Comparison of ENCODE assay signal across 8 mouse cellular contexts in genomic region chr10:62500088-62500915, GRCm38 (mm10). TPM values are rescaled to one million over a fixed set of nuclear protein-coding genes. Genes with fewer than 3 reads are reported as not detected.
DNase-seq lines count a peak whose midpoint lies in the region; ATAC-seq lines count a peak whose summit lies in the region.

No protein-coding gene starts in this region.

- WGBS in intestine, embryonic 16.5 days, result 25% methylated on average over 15 of the region's 15 CpGs
- 26% methylated on average over 15 of the region's 15 CpGs for WGBS in limb, embryonic 12.5 days
- WGBS in midbrain, embryonic 14.5 days, result 22% methylated on average over 15 of the region's 15 CpGs

- no peak overlapping the region for H3K9ac ChIP-seq in intestine, embryonic 16.5 days (ENCODE audit: low read depth, low read length)
- no peak overlapping the region for H3K9ac ChIP-seq in limb, embryonic 12.5 days (replicated peaks)
- H3K9ac ChIP-seq in midbrain, embryonic 14.5 days (replicated peaks; ENCODE audit: low read length), result no peak overlapping the region

- no peaks in the 10 kb centered on the region for H3K4me1 ChIP-seq in intestine, embryonic 16.5 days (ENCODE audit: control insufficient read depth, insufficient read depth, low read length)
- no peaks in the 10 kb centered on the region for H3K4me1 ChIP-seq in limb, embryonic 12.5 days (replicated peaks)
- H3K4me1 ChIP-seq in midbrain, embryonic 14.5 days (ENCODE audit: control insufficient read depth, insufficient read depth, low read length), result no peaks in the 10 kb centered on the region

- peak; percentile 24 for ATAC-seq in intestine, embryonic 16.5 days
- peak; percentile 53; the same call in 1 of the 2 replicates for ATAC-seq in limb, embryonic 12.5 days (ENCODE audit: insufficient number of reproducible peaks, insufficient read depth, low FRiP score, low TSS enrichment, low read depth)
- ATAC-seq in midbrain, embryonic 14.5 days (ENCODE audit: low FRiP score, low TSS enrichment), result peak; percentile 53; the same call in 1 of the 2 replicates

- no peaks in the 10 kb centered on the region for H3K36me3 ChIP-seq in intestine, embryonic 16.5 days (ENCODE audit: control insufficient read depth, insufficient read depth, low read length)
- no peaks in the 10 kb centered on the region for H3K36me3 ChIP-seq in limb, embryonic 12.5 days
- no peaks in the 10 kb centered on the region for H3K36me3 ChIP-seq in midbrain, embryonic 14.5 days (ENCODE audit: control insufficient read depth, insufficient read depth, low read length)

- H3K4me2 ChIP-seq in intestine, embryonic 16.5 days (ENCODE audit: low read depth, low read length), result no peak overlapping the region
- 0 out of 2 replicates have a peak overlapping the region, but pooled peaks have one; percentile 21 for H3K4me2 ChIP-seq in limb, embryonic 12.5 days
- H3K4me2 ChIP-seq in midbrain, embryonic 14.5 days (ENCODE audit: low read length), result peak overlapping the region; percentile 35

- intact Hi-C loops in heart, postnatal 25 days (cut with DNase I), result loop anchor here (1.0 to 10.0 kb wide), 3 partner anchors 30 to 164 kb away; no protein-coding TSS in a partner anchor

- no peaks in the 10 kb centered on the region for H3K9me3 ChIP-seq in intestine, embryonic 16.5 days (ENCODE audit: control insufficient read depth, low read length)
- no peaks in the 10 kb centered on the region for H3K9me3 ChIP-seq in limb, embryonic 12.5 days
- H3K9me3 ChIP-seq in midbrain, embryonic 14.5 days (ENCODE audit: control insufficient read depth, low read length), result no peaks in the 10 kb centered on the region

- H3K4me3 ChIP-seq in intestine, embryonic 16.5 days (ENCODE audit: low read length), result no peak overlapping the region
- no peak overlapping the region for H3K4me3 ChIP-seq in limb, embryonic 12.5 days (replicated peaks)
- H3K4me3 ChIP-seq in midbrain, embryonic 14.5 days (replicated peaks; ENCODE audit: low read depth, low read length), result no peak overlapping the region

- peak; percentile 94 for DNase-seq in heart, adult 11 months
- DNase-seq in heart, postnatal 25 days (ENCODE audit: low spot score), result no peak
- DNase-seq in cerebellum, adult 9-11 months, result peak; percentile 33
- peak; percentile 45 to 56 for DNase-seq in frontal cortex, postnatal 36 days (ENCODE audit: low spot score in 2 of 2)
- peak; percentile 86 for DNase-seq in midbrain, embryonic 14.5 days
- DNase-seq in spleen, adult 12 weeks (ENCODE audit: low spot score), result peak; percentile 53

- no peaks in the 10 kb centered on the region for H3K27me3 ChIP-seq in intestine, embryonic 16.5 days (replicated peaks; ENCODE audit: control insufficient read depth, insufficient read depth, low read length)
- no peaks in the 10 kb centered on the region for H3K27me3 ChIP-seq in limb, embryonic 12.5 days
- no peaks in the 10 kb centered on the region for H3K27me3 ChIP-seq in midbrain, embryonic 14.5 days (ENCODE audit: control insufficient read depth, insufficient read depth, low read length)

- H3K27ac ChIP-seq in intestine, embryonic 16.5 days (ENCODE audit: low read length), result no peak overlapping the region
- no peak overlapping the region for H3K27ac ChIP-seq in limb, embryonic 12.5 days
- H3K27ac ChIP-seq in midbrain, embryonic 14.5 days (replicated peaks; ENCODE audit: low read depth, low read length), result no peak overlapping the region

RNA-seq across cellular contexts. Expression of gene Vps26a, which starts 13.7 kb away (rescaled TPM):
- total RNA-seq in heart, postnatal 25 days (2021), result 10 to 100 TPM; 40.9 to 48.2 TPM
- 135 and 143 TPM in 2 replicates for polyA plus RNA-seq in intestine, embryonic 16.5 days (2015; fragmentation: Nextera tagmentation; extraction: Ambion mirVana)
- polyA plus RNA-seq in limb, embryonic 12.5 days (2016; fragmentation: Nextera tagmentation; extraction: Ambion mirVana), result 72.4 and 72.8 TPM in 2 replicates
- polyA plus RNA-seq in midbrain, embryonic 14.5 days (2014; fragmentation: Nextera tagmentation; extraction: Ambion mirVana), result 54.2 and 65.0 TPM in 2 replicates

RNA-seq across cellular contexts. Expression of gene Srgn, which starts 26.9 kb away (rescaled TPM):
- total RNA-seq in heart, postnatal 25 days (2021), result 10 to 100 TPM; 40.2 to 45.4 TPM
- 15.1 and 15.5 TPM in 2 replicates for polyA plus RNA-seq in intestine, embryonic 16.5 days (2015; fragmentation: Nextera tagmentation; extraction: Ambion mirVana)
- polyA plus RNA-seq in limb, embryonic 12.5 days (2016; fragmentation: Nextera tagmentation; extraction: Ambion mirVana), result 3.9 and 5.5 TPM in 2 replicates
- 5.4 and 11.4 TPM in 2 replicates for polyA plus RNA-seq in midbrain, embryonic 14.5 days (2014; fragmentation: Nextera tagmentation; extraction: Ambion mirVana)

RNA-seq across cellular contexts. Expression of gene Supv3l1, which starts 50.8 kb away (rescaled TPM):
- 10 to 100 TPM; 38.5 to 39.3 TPM for total RNA-seq in heart, postnatal 25 days (2021)
- polyA plus RNA-seq in intestine, embryonic 16.5 days (2015; fragmentation: Nextera tagmentation; extraction: Ambion mirVana), result 29.3 and 33.2 TPM in 2 replicates
- polyA plus RNA-seq in limb, embryonic 12.5 days (2016; fragmentation: Nextera tagmentation; extraction: Ambion mirVana), result 30.1 and 32.3 TPM in 2 replicates
- 15.8 and 24.5 TPM in 2 replicates for polyA plus RNA-seq in midbrain, embryonic 14.5 days (2014; fragmentation: Nextera tagmentation; extraction: Ambion mirVana)

RNA-seq across cellular contexts. Expression of gene 4930507D05Rik, which starts 51.0 kb away (rescaled TPM):
- under 1 TPM; 0.22 to 0.26 TPM for total RNA-seq in heart, postnatal 25 days (2021)
- 0.17 and 0.45 TPM in 2 replicates for polyA plus RNA-seq in intestine, embryonic 16.5 days (2015; fragmentation: Nextera tagmentation; extraction: Ambion mirVana)
- 0.71 and 1.1 TPM in 2 replicates for polyA plus RNA-seq in limb, embryonic 12.5 days (2016; fragmentation: Nextera tagmentation; extraction: Ambion mirVana)
- 0.96 and 1.6 TPM in 2 replicates for polyA plus RNA-seq in midbrain, embryonic 14.5 days (2014; fragmentation: Nextera tagmentation; extraction: Ambion mirVana)
